Mouse (Mus musculus): ENCODE results near the gene Apoc4. TPM values are rescaled to one million over a fixed set of nuclear protein-coding genes. Genes with fewer than 3 reads are reported as not detected.

The Apoc4 gene
- 1.5 and 6.2 TPM in 2 replicates for polyA plus RNA-seq (2012; rRNA removed)

GRCm38 (mm10) chr7:19681202-19681694 is at the start of gene Apoc4, which contains the start of gene Gm44805:
TSS of gene Apoc4 (minus strand) at chr7:19681479.
TSS of gene Gm44805 (minus strand) at chr7:19681423.
- Histone ChIP-seq H3K36me3 (ENCODE audit: control insufficient read depth, insufficient read depth, low read length) (no peaks in the 10 kb centered on the region), H3K4me1 (replicated peaks; ENCODE audit: control insufficient read depth, insufficient read depth, low read length) (no peaks in the 10 kb centered on the region), H3K4me3 (ENCODE audit: control insufficient read depth, insufficient read depth, low read length) (no peak within 1 kb of the TSS), H3K27ac (ENCODE audit: control insufficient read depth, insufficient read depth, low read length) (no peak within 1 kb of the TSS), H3K27me3 (ENCODE audit: control insufficient read depth, insufficient read depth, low read length) (no peaks in the 10 kb centered on the region)
- no peak for TF ChIP-seq POLR2A (IDR thresholded peaks at IDR 0.05; ENCODE audit: control insufficient read depth, extremely low read depth, insufficient read depth, low read length, poor library complexity)
- TF ChIP-seq CTCF (IDR thresholded peaks at IDR 0.05; ENCODE audit: borderline replicate concordance, control insufficient read depth, extremely low read depth, insufficient read depth, low read length, poor library complexity), result no peak
- 82% methylated on average over 8 of the region's 8 CpGs for WGBS
- DNase-seq, result no peak

GRCm38 (mm10) chr7:19726541-19726940 is 45.3 kb upstream of the Apoc4 start:
- 92% methylated on average over 4 of the region's 4 CpGs for WGBS
- Histone ChIP-seq H3K27me3 (ENCODE audit: control insufficient read depth, insufficient read depth, low read length) (no peaks in the 10 kb centered on the region), H3K36me3 (ENCODE audit: control insufficient read depth, insufficient read depth, low read length) (no peaks in the 10 kb centered on the region), H3K27ac (ENCODE audit: control insufficient read depth, insufficient read depth, low read length) (no peak overlapping the region), H3K4me3 (ENCODE audit: control insufficient read depth, insufficient read depth, low read length) (no peak overlapping the region), H3K4me1 (replicated peaks; ENCODE audit: control insufficient read depth, insufficient read depth, low read length) (no peaks in the 10 kb centered on the region)
- no peak for DNase-seq
- no peak for TF ChIP-seq CTCF (IDR thresholded peaks at IDR 0.05; ENCODE audit: borderline replicate concordance, control insufficient read depth, extremely low read depth, insufficient read depth, low read length, poor library complexity)
- TF ChIP-seq POLR2A (IDR thresholded peaks at IDR 0.05; ENCODE audit: control insufficient read depth, extremely low read depth, insufficient read depth, low read length, poor library complexity), result no peak

- TF ChIP-seq POLR2A (IDR thresholded peaks at IDR 0.05; ENCODE audit: control insufficient read depth, extremely low read depth, insufficient read depth, low read length, poor library complexity), result no peak
- TF ChIP-seq CTCF (IDR thresholded peaks at IDR 0.05; ENCODE audit: borderline replicate concordance, control insufficient read depth, extremely low read depth, insufficient read depth, low read length, poor library complexity), result no peak
- H3K4me1 ChIP-seq (replicated peaks; ENCODE audit: control insufficient read depth, insufficient read depth, low read length), result no peaks in the 10 kb centered on the region
- no peak overlapping the region for H3K27ac ChIP-seq (ENCODE audit: control insufficient read depth, insufficient read depth, low read length)
- DNase-seq, result no peak
- no peaks in the 10 kb centered on the region for H3K36me3 ChIP-seq (ENCODE audit: control insufficient read depth, insufficient read depth, low read length)
- no peaks in the 10 kb centered on the region for H3K27me3 ChIP-seq (ENCODE audit: control insufficient read depth, insufficient read depth, low read length)
- WGBS, result 94% methylated on average over 12 of the region's 12 CpGs
- no peak overlapping the region for H3K4me3 ChIP-seq (ENCODE audit: control insufficient read depth, insufficient read depth, low read length)
These were observed 42.9 kb upstream of the Apoc4 start for GRCm38 (mm10) chr7:19724167-19724566.

GRCm38 (mm10) chr7:19722754-19723195 is 41.5 kb upstream of the Apoc4 start:
- no peaks in the 10 kb centered on the region for H3K36me3 ChIP-seq (ENCODE audit: control insufficient read depth, insufficient read depth, low read length)
- H3K27me3 ChIP-seq (ENCODE audit: control insufficient read depth, insufficient read depth, low read length), result no peaks in the 10 kb centered on the region
- H3K4me3 ChIP-seq (ENCODE audit: control insufficient read depth, insufficient read depth, low read length), result no peak overlapping the region
- TF ChIP-seq CTCF (IDR thresholded peaks at IDR 0.05; ENCODE audit: borderline replicate concordance, control insufficient read depth, extremely low read depth, insufficient read depth, low read length, poor library complexity) (no peak), POLR2A (IDR thresholded peaks at IDR 0.05; ENCODE audit: control insufficient read depth, extremely low read depth, insufficient read depth, low read length, poor library complexity) (no peak)
- H3K27ac ChIP-seq (ENCODE audit: control insufficient read depth, insufficient read depth, low read length), result no peak overlapping the region
- no peak for DNase-seq
- no peaks in the 10 kb centered on the region for H3K4me1 ChIP-seq (replicated peaks; ENCODE audit: control insufficient read depth, insufficient read depth, low read length)
- WGBS, result 71% methylated on average over 6 of the region's 6 CpGs

GRCm38 (mm10) chr7:19719200-19719599 is 37.9 kb upstream of the Apoc4 start:
- Histone ChIP-seq H3K36me3 (ENCODE audit: control insufficient read depth, insufficient read depth, low read length) (no peaks in the 10 kb centered on the region), H3K27ac (ENCODE audit: control insufficient read depth, insufficient read depth, low read length) (no peak overlapping the region), H3K27me3 (ENCODE audit: control insufficient read depth, insufficient read depth, low read length) (no peaks in the 10 kb centered on the region), H3K4me3 (ENCODE audit: control insufficient read depth, insufficient read depth, low read length) (no peak overlapping the region), H3K4me1 (replicated peaks; ENCODE audit: control insufficient read depth, insufficient read depth, low read length) (peaks cover 4% of the 10 kb centered on the region)
- WGBS, result 90% methylated on average over 4 of the region's 4 CpGs
- no peak for TF ChIP-seq CTCF (IDR thresholded peaks at IDR 0.05; ENCODE audit: borderline replicate concordance, control insufficient read depth, extremely low read depth, insufficient read depth, low read length, poor library complexity)
- no peak for TF ChIP-seq POLR2A (IDR thresholded peaks at IDR 0.05; ENCODE audit: control insufficient read depth, extremely low read depth, insufficient read depth, low read length, poor library complexity)
- no peak for DNase-seq

- TF ChIP-seq CTCF (IDR thresholded peaks at IDR 0.05; ENCODE audit: borderline replicate concordance, control insufficient read depth, extremely low read depth, insufficient read depth, low read length, poor library complexity) (no peak), POLR2A (IDR thresholded peaks at IDR 0.05; ENCODE audit: control insufficient read depth, extremely low read depth, insufficient read depth, low read length, poor library complexity) (no peak)
- no peak for DNase-seq
- H3K27ac ChIP-seq (ENCODE audit: control insufficient read depth, insufficient read depth, low read length), result no peak overlapping the region
These were observed 37.1 kb upstream of the Apoc4 start for GRCm38 (mm10) chr7:19718297-19718952.

More at GRCm38 (mm10) chr7:19718297-19718952, 37.1 kb upstream of the Apoc4 start:
- 94% methylated on average over 5 of the region's 5 CpGs for WGBS
- peaks cover 4% of the 10 kb centered on the region for H3K4me1 ChIP-seq (replicated peaks; ENCODE audit: control insufficient read depth, insufficient read depth, low read length)
- no peak overlapping the region for H3K4me3 ChIP-seq (ENCODE audit: control insufficient read depth, insufficient read depth, low read length)
- no peaks in the 10 kb centered on the region for H3K36me3 ChIP-seq (ENCODE audit: control insufficient read depth, insufficient read depth, low read length)
- H3K27me3 ChIP-seq (ENCODE audit: control insufficient read depth, insufficient read depth, low read length), result no peaks in the 10 kb centered on the region

Data from thymus, adult 2 months (tissue).